Mouse (Mus musculus) CH12.LX (cell line): Measurements from ENCODE around the gene Olfml2a.

Experiments used
- POLR2A ChIP-seq: IDR thresholded peaks from 2 replicates; pipeline ENCODE4 v1.6.1; 2011; ENCODE audit warnings: low read depth, mild to moderate bottlenecking, improper control_type of control experiment, low read length
- UBTF ChIP-seq: IDR thresholded peaks from 2 replicates; pipeline ENCODE4 v1.6.1; 2012; ENCODE audit warnings: low read depth, mild to moderate bottlenecking, inconsistent platforms, low read length, improper control_type of control experiment, moderate library complexity

DNA sequence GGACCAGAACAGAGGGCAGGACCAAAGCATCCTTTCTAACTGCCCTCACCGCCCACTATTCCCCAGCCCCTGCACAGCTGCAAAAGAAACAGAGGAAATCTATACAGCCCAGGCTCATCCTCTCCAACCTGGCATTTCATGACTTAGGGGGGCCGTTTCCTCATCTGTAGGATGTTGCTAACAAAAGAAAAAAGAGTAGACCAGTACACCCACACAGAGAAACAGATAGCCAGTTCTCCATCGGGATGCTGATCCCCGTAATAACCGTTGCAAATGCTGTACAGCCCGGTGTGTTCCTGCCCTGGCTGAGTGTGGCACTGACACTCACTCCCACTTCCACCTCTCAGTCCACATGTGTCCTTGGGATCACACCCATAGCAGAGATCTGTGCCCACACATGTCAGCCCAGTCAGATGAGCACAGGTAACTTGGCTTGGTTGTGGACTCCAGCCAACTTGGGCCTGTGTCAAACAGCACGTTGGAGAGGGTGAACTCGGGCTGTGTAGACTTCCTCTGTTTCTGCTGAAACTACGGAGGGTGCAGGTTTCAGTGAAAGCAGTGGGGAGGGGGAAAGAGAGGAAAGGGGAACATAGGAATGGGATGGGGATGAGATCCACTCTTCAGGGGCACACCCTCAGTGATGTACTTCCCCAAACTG lies 5.1 kb downstream of the Olfml2a start:
- no peak for TF ChIP-seq POLR2A
- TF ChIP-seq UBTF, result no peak
